Comparison of ENCODE assay signal across 14 mouse cellular contexts in the genomic region with DNA sequence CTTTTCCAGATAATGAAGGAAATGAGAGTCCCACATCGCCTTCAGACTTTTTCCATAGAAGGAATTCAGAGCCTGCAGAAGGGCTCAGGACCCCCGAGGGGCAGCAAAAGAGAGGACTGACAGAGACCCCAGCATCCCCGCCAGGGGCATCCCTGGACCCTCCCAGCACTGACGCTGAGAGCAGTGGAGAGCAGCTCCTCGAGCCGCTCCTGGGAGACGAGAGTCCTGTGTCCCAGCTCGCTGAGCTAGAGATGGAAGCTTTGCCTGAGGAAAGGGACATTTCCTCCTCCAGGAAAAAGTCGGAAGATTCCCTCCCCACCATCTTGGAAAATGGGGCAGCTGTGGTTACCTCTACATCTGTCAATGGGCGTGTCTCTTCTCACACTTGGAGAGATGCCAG. TPM values are rescaled to one million over a fixed set of nuclear protein-coding genes. Genes with fewer than 3 reads are reported as not detected.
"Had no signal": no experiment of that assay in that cellular context is flagged by ENCODE, and none has a peak within 500 bp of the region (broad histone marks: within the 10 kb centered on the region; RNA-seq: fewer than 3 reads in every experiment).

No protein-coding gene starts in this region.

- H3K4me3 ChIP-seq: kidney, embryonic 15.5 days; left cerebral cortex, adult 2 months; limb, embryonic 15.5 days; liver, embryonic 15.5 days; lung, embryonic 15.5 days; stomach, embryonic 15.5 days had no signal

- H3K27me3 ChIP-seq: kidney, embryonic 15.5 days; limb, embryonic 15.5 days; liver, embryonic 15.5 days; lung, embryonic 15.5 days; megakaryocyte, embryonic 14.5 days; stomach, embryonic 15.5 days had no signal

- DNase-seq: kidney, postnatal 14 days; lung, postnatal 14 days; right cerebral cortex, postnatal 14 days had no signal

- H3K27ac ChIP-seq: kidney, embryonic 15.5 days; left cerebral cortex, adult 2 months; limb, embryonic 15.5 days; liver, embryonic 15.5 days; lung, embryonic 15.5 days; macrophage; midbrain, embryonic 12.5 days; stomach, embryonic 15.5 days had no signal

RNA-seq across cellular contexts. Expression of a gene that starts 8.3 kb away (rescaled TPM):
- total RNA-seq: layer of hippocampus, postnatal 25 days; left cerebral cortex, adult 2 months; left cerebral cortex, postnatal 14 days had no signal
- polyA plus RNA-seq: macrophage had no signal
